Mouse (Mus musculus) liver, adult 2 months (tissue): ENCODE measurements around the gene Cngb1. TPM values are rescaled to one million over a fixed set of nuclear protein-coding genes. Genes with fewer than 3 reads are reported as not detected.

Experiments
- DNase-seq: peaks from one replicate; pipeline ENCODE4 v3.0.0-alpha.2; 2011; ENCODE audit warnings: low read depth, low spot score; ENCODE audit errors: extremely low read depth
- H3K27ac ChIP-seq: fragments of 200-500 bp; replicated peaks from 2 replicates; pipeline ENCODE4 v1.5.1; 2012; ENCODE audit warnings: low read depth, mild to moderate bottlenecking, control low read depth, inconsistent platforms, low read length; ENCODE audit not compliant: insufficient read depth
- H3K27me3 ChIP-seq: fragments of 200-500 bp; 2 replicates; pipeline ENCODE4 v1.6.1; 2012; ENCODE audit warnings: mild to moderate bottlenecking, moderate library complexity, low read length, inconsistent platforms; ENCODE audit not compliant: control insufficient read depth, insufficient read depth
- H3K36me3 ChIP-seq: fragments of 200-500 bp; 2 replicates; pipeline ENCODE4 v1.6.1; 2012; ENCODE audit warnings: low read length, inconsistent platforms; ENCODE audit not compliant: control insufficient read depth, insufficient read depth
- H3K4me1 ChIP-seq: fragments of 200-500 bp; 2 replicates; pipeline ENCODE4 v1.6.1; 2011; ENCODE audit warnings: low read length; ENCODE audit not compliant: control insufficient read depth, insufficient read depth
- H3K4me3 ChIP-seq: fragments of 200-500 bp; 2 replicates; pipeline ENCODE4 v1.5.1; 2011; ENCODE audit warnings: low read depth, mild to moderate bottlenecking, control low read depth, low read length, moderate library complexity; ENCODE audit not compliant: insufficient read depth
- H3K79me2 ChIP-seq: fragments of 200-500 bp; 2 replicates; pipeline ENCODE4 v1.6.1; 2012; ENCODE audit warnings: inconsistent platforms, mild to moderate bottlenecking, low read length, moderate library complexity; ENCODE audit not compliant: control insufficient read depth, insufficient read depth
- H3K9ac ChIP-seq: fragments of 200-500 bp; 2 replicates; pipeline ENCODE4 v1.6.1; 2012; ENCODE audit warnings: low read depth, mild to moderate bottlenecking, control low read depth, inconsistent platforms, low read length
- CTCF ChIP-seq: fragments of 200-500 bp; IDR thresholded peaks from 2 replicates; pipeline ENCODE4 v1.5.1; 2011; ENCODE audit warnings: low read depth, low read length, control low read depth
- POLR2A ChIP-seq: fragments of 200-500 bp; IDR thresholded peaks from 2 replicates; pipeline ENCODE4 v1.6.1; 2011; ENCODE audit warnings: low read length, control low read depth; ENCODE audit not compliant: insufficient read depth; ENCODE audit errors: extremely low read depth
- WGBS: fragments of 180-500 bp; shearing (Covaris S2); methylation state at CpG from one replicate; pipeline ENCODE4 v1.1.7; 2018; 5-methylcytosine and 5-hydroxymethylcytosine counted together
- polyA plus RNA-seq: library from polyadenylated mRNA; depleted of rRNA; stranded (reverse); fragments of >200 nt; gene quantifications from 2 replicates; pipeline ENCODE4 v1.2.3, GENCODE M21; 2012
- total RNA-seq: library from RNA; depleted of rRNA; stranded (reverse); fragments of >200 nt; gene quantifications from 2 replicates; pipeline ENCODE4 v1.2.3, GENCODE M21; 2014

The Cngb1 gene
- total and polyA plus RNA-seq, 2 experiments, result under 0.01 to 0.39 TPM

- H3K36me3 ChIP-seq, result no peaks in the 10 kb centered on the region
- H3K79me2 ChIP-seq, result no peaks in the 10 kb centered on the region
- 71% methylated on average over 5 of the region's 5 CpGs for WGBS
Measured at GRCm38 (mm10) chr8:95281493-95281892, 24.9 kb downstream of the Cngb1 start.

GRCm38 (mm10) chr8:95272871-95273270 is 33.5 kb downstream of the Cngb1 start:
- no peak overlapping the region for H3K27ac ChIP-seq
- no peak overlapping the region for H3K4me3 ChIP-seq
- no peak for DNase-seq
- TF ChIP-seq CTCF, result no peak
- no peak for TF ChIP-seq POLR2A
- H3K27me3 ChIP-seq, result no peaks in the 10 kb centered on the region
- no peaks in the 10 kb centered on the region for H3K79me2 ChIP-seq
- H3K9ac ChIP-seq, result no peak overlapping the region
- H3K4me1 ChIP-seq, result no peaks in the 10 kb centered on the region
- no peaks in the 10 kb centered on the region for H3K36me3 ChIP-seq
- WGBS, result 55% methylated on average over 2 of the region's 2 CpGs

More at GRCm38 (mm10) chr8:95281493-95281892, 24.9 kb downstream of the Cngb1 start:
- no peak overlapping the region for H3K27ac ChIP-seq
- no peak for DNase-seq
- no peak overlapping the region for H3K9ac ChIP-seq
- no peaks in the 10 kb centered on the region for H3K4me1 ChIP-seq
- H3K4me3 ChIP-seq, result no peak overlapping the region
- no peak for TF ChIP-seq POLR2A
- no peak for TF ChIP-seq CTCF
- no peaks in the 10 kb centered on the region for H3K27me3 ChIP-seq

GRCm38 (mm10) chr8:95271841-95272240 is 34.5 kb downstream of the Cngb1 start:
- TF ChIP-seq POLR2A (no peak), CTCF (no peak)
- Histone ChIP-seq H3K9ac (no peak overlapping the region), H3K27me3 (no peaks in the 10 kb centered on the region), H3K4me3 (no peak overlapping the region), H3K79me2 (no peaks in the 10 kb centered on the region), H3K36me3 (no peaks in the 10 kb centered on the region), H3K4me1 (no peaks in the 10 kb centered on the region), H3K27ac (no peak overlapping the region)
- 52% methylated on average over 4 of the region's 4 CpGs for WGBS
- DNase-seq, result no peak

- Histone ChIP-seq H3K4me1 (no peaks in the 10 kb centered on the region), H3K36me3 (no peaks in the 10 kb centered on the region), H3K27me3 (no peaks in the 10 kb centered on the region), H3K4me3 (no peak overlapping the region), H3K9ac (no peak overlapping the region), H3K27ac (no peak overlapping the region), H3K79me2 (no peaks in the 10 kb centered on the region)
- DNase-seq, result no peak
- 85% methylated on average over 12 of the region's 12 CpGs for WGBS
- no peak for TF ChIP-seq POLR2A
- TF ChIP-seq CTCF, result no peak
Measured at GRCm38 (mm10) chr8:95270501-95270900, 35.9 kb downstream of the Cngb1 start.

GRCm38 (mm10) chr8:95262181-95262580 is 44.2 kb downstream of the Cngb1 start:
- Histone ChIP-seq H3K4me3 (no peak overlapping the region), H3K9ac (no peak overlapping the region), H3K36me3 (no peaks in the 10 kb centered on the region), H3K27me3 (no peaks in the 10 kb centered on the region), H3K79me2 (no peaks in the 10 kb centered on the region), H3K4me1 (no peaks in the 10 kb centered on the region), H3K27ac (no peak overlapping the region)
- no peak for DNase-seq
- 90% methylated on average over 2 of the region's 2 CpGs for WGBS
- no peak for TF ChIP-seq POLR2A
- no peak for TF ChIP-seq CTCF

GRCm38 (mm10) chr8:95255611-95256010 is 50.8 kb downstream of the Cngb1 start:
- DNase-seq, result no peak
- WGBS, result 89% methylated on average over 10 of the region's 10 CpGs
- no peaks in the 10 kb centered on the region for H3K36me3 ChIP-seq
- no peak overlapping the region for H3K27ac ChIP-seq
- no peak overlapping the region for H3K4me3 ChIP-seq
- peaks cover 2% of the 10 kb centered on the region; the same call in 1 of the 2 replicates for H3K4me1 ChIP-seq
- H3K79me2 ChIP-seq, result no peaks in the 10 kb centered on the region
- no peak overlapping the region for H3K9ac ChIP-seq
- TF ChIP-seq POLR2A (no peak), CTCF (no peak)
- no peaks in the 10 kb centered on the region for H3K27me3 ChIP-seq
